Mouse (Mus musculus) adrenal gland, postnatal 36 days (tissue): ENCODE data around the gene Nptxr. TPM values are rescaled to one million over a fixed set of nuclear protein-coding genes. Genes with fewer than 3 reads are reported as not detected.

Experiments
- DNase-seq, 2 experiments: peaks; one replicate each; pipeline ENCODE4 v3.0.0; 2021; ENCODE audit warnings: mixed read lengths in 1 of 2
- total RNA-seq, 2 experiments: library from RNA; stranded (reverse); gene quantifications; 2 replicates each; pipeline ENCODE4 v1.2.3; 2021

Gene Nptxr
- total RNA-seq, 2 experiments from 2014 or later: 6.0 to 6.7 TPM

- DNase-seq: no peak
Measured at GRCm38 (mm10) chr15:79790111-79790510, 14.5 kb downstream of the Nptxr start.

GRCm38 (mm10) chr15:79787815-79788214 lies 16.8 kb downstream of the Nptxr start:
- no peak for DNase-seq

- peak; percentile 21 to 44 for DNase-seq
Measured at GRCm38 (mm10) chr15:79785056-79785455, 19.5 kb downstream of the Nptxr start.

GRCm38 (mm10) chr15:79777749-79778148 lies 26.8 kb downstream of the Nptxr start, which contains the start of gene Dnal4:
Gene Dnal4, minus strand, starts transcription at chr15:79777849.
- DNase-seq: no peak

- no peak for DNase-seq
Measured at GRCm38 (mm10) chr15:79775662-79776061, 28.9 kb downstream of the Nptxr start.

GRCm38 (mm10) chr15:79774117-79775027 lies 30.2 kb downstream of the Nptxr start:
- DNase-seq: peak; percentile 96 to 97

- DNase-seq: no peak
Measured at GRCm38 (mm10) chr15:79770629-79771240, 33.8 kb downstream of the Nptxr start.

- DNase-seq: no peak
Measured at GRCm38 (mm10) chr15:79768302-79768701, 36.3 kb downstream of the Nptxr start.

GRCm38 (mm10) chr15:79767327-79767961 lies 37.1 kb downstream of the Nptxr start:
- no peak for DNase-seq

- DNase-seq: no peak
Measured at GRCm38 (mm10) chr15:79766586-79767071, 37.9 kb downstream of the Nptxr start.

- DNase-seq: no peak
Measured at GRCm38 (mm10) chr15:79766168-79766567, 38.4 kb downstream of the Nptxr start.

- DNase-seq: peak; percentile 25 to 64
Measured at GRCm38 (mm10) chr15:79765361-79765760, 39.2 kb downstream of the Nptxr start.

- no peak for DNase-seq
Measured at GRCm38 (mm10) chr15:79764539-79765267, 39.9 kb downstream of the Nptxr start.

GRCm38 (mm10) chr15:79763601-79764246 lies 40.8 kb downstream of the Nptxr start:
- DNase-seq: no peak

- DNase-seq: no peak
Measured at GRCm38 (mm10) chr15:79763001-79763400, 41.6 kb downstream of the Nptxr start.

- no peak for DNase-seq
Measured at GRCm38 (mm10) chr15:79760956-79761355, 43.6 kb downstream of the Nptxr start.

- DNase-seq: no peak
Measured at GRCm38 (mm10) chr15:79757118-79757517, 47.4 kb downstream of the Nptxr start.

GRCm38 (mm10) chr15:79755977-79756625 lies 48.5 kb downstream of the Nptxr start:
- DNase-seq: no peak

- DNase-seq: no peak
Measured at GRCm38 (mm10) chr15:79755176-79755575, 49.4 kb downstream of the Nptxr start.

GRCm38 (mm10) chr15:79753873-79754272 lies 50.7 kb downstream of the Nptxr start:
- no peak for DNase-seq

GRCm38 (mm10) chr15:79753420-79753752 lies 51.2 kb downstream of the Nptxr start:
- no peak for DNase-seq
